Mouse (Mus musculus) heart, postnatal 0 days (tissue): ENCODE results near the gene Nr2f1. TPM values are rescaled to one million over a fixed set of nuclear protein-coding genes. Genes with fewer than 3 reads are reported as not detected.

Source experiments
- ATAC-seq: fragments of 200-750 bp; cut with Nextera tagmentation; 2 replicates; pipeline ENCODE4 v1.8.0; 2017; ENCODE audit warnings: low read depth, moderate number of reproducible peaks, moderate library complexity; ENCODE audit not compliant: insufficient read depth
- DNase-seq: peaks from one replicate; pipeline ENCODE4 v3.0.0-alpha.2; 2016; ENCODE audit warnings: low spot score
- H3K27ac ChIP-seq: fragments of 300-500 bp; sonication (generic); 2 replicates; pipeline ENCODE4 v1.5.1; 2014; ENCODE audit warnings: low read depth, mild to moderate bottlenecking
- H3K27me3 ChIP-seq: fragments of 300-500 bp; sonication (generic); 2 replicates; pipeline ENCODE4 v1.6.1; 2014; ENCODE audit warnings: low read length, mixed read lengths; ENCODE audit not compliant: control insufficient read depth, insufficient read depth
- H3K36me3 ChIP-seq: fragments of 300-500 bp; sonication (generic); replicated peaks from 2 replicates; pipeline ENCODE4 v1.6.1; 2014; ENCODE audit warnings: low read length, mixed read lengths; ENCODE audit not compliant: control insufficient read depth, insufficient read depth
- H3K4me1 ChIP-seq: fragments of 300-500 bp; sonication (generic); 2 replicates; pipeline ENCODE4 v1.6.1; 2014; ENCODE audit warnings: antibody characterized with exemption; ENCODE audit not compliant: control insufficient read depth, insufficient read depth
- H3K4me2 ChIP-seq: fragments of 300-500 bp; sonication (generic); 2 replicates; pipeline ENCODE4 v1.6.1; 2014; ENCODE audit warnings: low read depth, mild to moderate bottlenecking, low read length, moderate library complexity
- H3K4me3 ChIP-seq: fragments of 300-500 bp; sonication (generic); 2 replicates; pipeline ENCODE4 v1.5.1; 2014; ENCODE audit warnings: low read depth, low read length
- H3K9ac ChIP-seq: fragments of 300-500 bp; sonication (generic); replicated peaks from 2 replicates; pipeline ENCODE4 v1.6.1; 2014; ENCODE audit warnings: low read depth, low read length, mixed read lengths
- H3K9me3 ChIP-seq: fragments of 300-500 bp; sonication (generic); replicated peaks from 2 replicates; pipeline ENCODE4 v1.6.1; 2016; ENCODE audit warnings: low read length; ENCODE audit not compliant: control insufficient read depth
- CTCF ChIP-seq: IDR thresholded peaks from 2 replicates; pipeline ENCODE4 v1.5.1; 2016; ENCODE audit warnings: antibody characterized with exemption, control low read depth, low read depth
- EP300 ChIP-seq: IDR thresholded peaks from 2 replicates; pipeline ENCODE4 v1.6.1; 2016; ENCODE audit warnings: antibody characterized with exemption, low read depth
- WGBS: fragments of 180-500 bp; shearing (Covaris S2); extraction: QIAGEN DNeasy Blood & Tissue Kit; methylation state at CpG from one replicate; pipeline ENCODE4 v1.1.7; 2014; 5-methylcytosine and 5-hydroxymethylcytosine counted together
- polyA plus RNA-seq: library from polyadenylated mRNA; unstranded; fragments of >200 nt; fragmentation: Nextera tagmentation; extraction: Ambion mirVana; gene quantifications from 2 replicates; pipeline ENCODE4 v1.2.1, GENCODE M21; 2015
- total RNA-seq: library from RNA; depleted of rRNA; stranded (reverse); fragments of >200 nt; gene quantifications from 2 replicates; pipeline ENCODE4 v1.2.3, GENCODE M21; 2014; ENCODE audit warnings: low replicate concordance

The Nr2f1 gene
- total and polyA plus RNA-seq, 2 experiments from 2014 or later, result 2.3 to 11.6 TPM

GRCm38 (mm10) chr13:78194135-78194849, 5.3 kb downstream of the Nr2f1 start:
- DNase-seq (no peak), ATAC-seq (no peak)
- H3K9ac ChIP-seq, result no peak overlapping the region
- peak overlapping the region; percentile 39 for H3K4me3 ChIP-seq
- peaks cover 11% of the 10 kb centered on the region; the same call in 1 of the 2 replicates for H3K4me1 ChIP-seq
- H3K27ac ChIP-seq, result no peak overlapping the region
- no peaks in the 10 kb centered on the region for H3K9me3 ChIP-seq
- H3K36me3 ChIP-seq, result no peaks in the 10 kb centered on the region
- H3K27me3 ChIP-seq, result peaks cover 66% of the 10 kb centered on the region
- 47% methylated on average over 26 of the region's 26 CpGs for WGBS
- TF ChIP-seq EP300, result no peak
- no peak for TF ChIP-seq CTCF
- H3K4me2 ChIP-seq, result peak overlapping the region; percentile 58

DNA sequence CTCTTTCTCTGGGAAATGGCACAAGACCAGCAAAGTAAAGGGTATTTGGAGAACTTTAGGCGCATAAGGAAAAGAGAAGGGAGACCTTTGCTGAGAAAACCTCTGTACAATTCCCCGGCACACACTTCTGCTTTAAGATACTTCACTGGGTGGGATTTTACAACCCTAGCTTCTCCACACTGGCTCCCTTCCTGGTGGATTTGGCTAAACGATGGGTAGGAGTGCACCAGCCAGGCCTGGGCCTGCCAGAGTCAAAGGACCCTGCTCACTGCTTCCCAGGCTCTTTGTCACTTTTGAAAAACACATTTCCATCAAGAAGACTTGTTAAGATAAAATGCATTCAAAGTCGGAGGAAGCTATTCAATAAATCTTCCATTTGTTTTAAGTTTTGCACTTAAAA, 6.3 kb downstream of the Nr2f1 start:
- DNase-seq, result no peak
- Histone ChIP-seq H3K36me3 (no peaks in the 10 kb centered on the region), H3K27me3 (peaks cover 70% of the 10 kb centered on the region), H3K9me3 (no peaks in the 10 kb centered on the region), H3K4me2 (no peak overlapping the region), H3K4me1 (peaks cover 9% of the 10 kb centered on the region; the same call in 1 of the 2 replicates), H3K9ac (no peak overlapping the region), H3K27ac (no peak overlapping the region), H3K4me3 (no peak overlapping the region)
- WGBS, result 53% methylated on average over 4 of the region's 4 CpGs
- TF ChIP-seq CTCF (no peak), EP300 (no peak)
- no peak for ATAC-seq

DNA sequence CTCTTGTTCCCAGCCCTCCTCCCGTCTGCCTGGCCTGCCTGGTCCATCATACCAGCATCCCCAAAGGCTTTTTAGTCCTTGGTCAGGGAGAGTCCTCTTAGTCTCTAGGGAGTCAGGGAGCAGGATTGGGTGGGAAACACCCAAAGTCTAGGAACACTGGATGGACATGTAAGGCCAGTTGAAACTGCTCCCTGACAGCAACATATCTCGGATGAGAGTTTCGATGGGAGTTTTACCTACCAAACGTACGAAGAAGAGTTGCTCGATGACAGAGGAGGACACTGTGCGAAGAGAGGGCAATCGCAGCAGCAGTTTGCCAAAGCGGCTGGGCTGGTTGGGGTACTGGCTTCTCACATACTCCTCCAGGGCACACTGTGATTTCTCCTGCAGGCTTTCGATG, 10.0 kb downstream of the Nr2f1 start:
- Histone ChIP-seq H3K27ac (no peak overlapping the region), H3K36me3 (no peaks in the 10 kb centered on the region), H3K9ac (no peak overlapping the region), H3K4me3 (no peak overlapping the region), H3K9me3 (no peaks in the 10 kb centered on the region), H3K4me1 (no peaks in the 10 kb centered on the region), H3K4me2 (no peak overlapping the region), H3K27me3 (peaks cover 73% of the 10 kb centered on the region)
- TF ChIP-seq EP300, result no peak
- no peak for ATAC-seq
- DNase-seq, result no peak
- 49% methylated on average over 10 of the region's 10 CpGs for WGBS

GRCm38 (mm10) chr13:78187833-78188232, 11.7 kb downstream of the Nr2f1 start:
- WGBS, result 65% methylated on average over 5 of the region's 5 CpGs
- no peak overlapping the region for H3K4me3 ChIP-seq
- no peak for DNase-seq
- peaks cover 74% of the 10 kb centered on the region for H3K27me3 ChIP-seq
- H3K27ac ChIP-seq, result no peak overlapping the region
- no peak for ATAC-seq
- no peaks in the 10 kb centered on the region for H3K36me3 ChIP-seq
- no peaks in the 10 kb centered on the region for H3K9me3 ChIP-seq
- TF ChIP-seq CTCF (no peak), EP300 (no peak)
- H3K4me1 ChIP-seq, result no peaks in the 10 kb centered on the region
- no peak overlapping the region for H3K9ac ChIP-seq
- H3K4me2 ChIP-seq, result no peak overlapping the region

GRCm38 (mm10) chr13:78186340-78186946, 13.1 kb downstream of the Nr2f1 start:
- Histone ChIP-seq H3K4me3 (no peak overlapping the region), H3K9me3 (no peaks in the 10 kb centered on the region), H3K9ac (no peak overlapping the region), H3K4me1 (no peaks in the 10 kb centered on the region), H3K27me3 (peaks cover 84% of the 10 kb centered on the region), H3K36me3 (no peaks in the 10 kb centered on the region), H3K27ac (no peak overlapping the region), H3K4me2 (no peak overlapping the region)
- DNase-seq (no peak), ATAC-seq (no peak)
- 24% methylated on average over 12 of the region's 12 CpGs for WGBS
- peak; percentile 46 for TF ChIP-seq CTCF
- TF ChIP-seq EP300, result no peak
